Comparison of ENCODE assay signal across 22 mouse cellular contexts in the genomic region with DNA sequence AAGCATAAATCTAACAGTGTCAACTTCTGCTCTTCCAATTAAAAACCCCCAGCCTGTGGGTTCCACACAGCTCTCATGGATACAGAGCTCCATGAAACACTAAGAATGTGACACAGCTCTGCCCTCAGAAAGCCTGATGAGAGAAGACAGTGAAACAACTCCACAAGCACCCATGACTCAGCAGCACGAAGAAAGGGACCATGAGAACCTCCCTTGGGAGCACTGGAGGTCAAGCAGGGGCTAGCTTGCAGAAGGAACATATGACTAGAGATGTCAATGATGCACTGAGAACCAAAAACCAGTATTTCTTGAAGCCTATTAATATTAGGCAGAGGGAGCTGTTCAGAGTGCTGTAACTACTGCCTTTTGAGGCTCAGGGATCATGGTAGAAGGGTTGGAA. TPM values are rescaled to one million over a fixed set of nuclear protein-coding genes. Genes with fewer than 3 reads are reported as not detected.
A peak's percentile ranks its signal among the peaks of the same experiment; 100 is the strongest.
DNase-seq lines count a peak whose midpoint lies in the region; TF ChIP-seq lines count a peak whose summit lies in the region.
"Had no signal": no experiment of that assay in that cellular context is flagged by ENCODE, and none has a peak within 500 bp of the region (broad histone marks: within the 10 kb centered on the region; RNA-seq: fewer than 3 reads in every experiment).

No protein-coding gene starts in this region.

- intact Hi-C loops in heart, postnatal 25 days (cut with DNase I): no loop called here
- intact Hi-C loops in heart, postnatal 14 days (cut with DNase I): no loop called here

- H3K4me3 ChIP-seq in CH12.LX (replicated peaks in 1 of 3; ENCODE audit: low read depth in 2 of 3, low read length in 2 of 3, poor library complexity in 1 of 3): no peak overlapping the region
- H3K4me3 ChIP-seq: forebrain, embryonic 10.5 days; forebrain, embryonic 13.5 days; hindbrain, embryonic 10.5 days; hindbrain, embryonic 13.5 days; intestine, embryonic 15.5 days had no signal

- TF ChIP-seq CTCF in CH12.LX (conservative IDR thresholded peaks at IDR 0.05 in 1 of 2, IDR thresholded peaks at IDR 0.05 in 1 of 2; ENCODE audit: low read depth in 2 of 2, low read length in 2 of 2): no peak

- dilution Hi-C loops in CH12.LX (cut with MboI; ENCODE audit: extremely low pct_ligation_motif_present, extremely low pct_unique_long_range_greater_than_20kb, low sequenced_read_pairs): no loop called here

- H3K36me3 ChIP-seq in CH12.LX (replicated peaks in 1 of 2; ENCODE audit: control insufficient read depth in 1 of 2, insufficient read depth in 1 of 2, low read length in 1 of 2): no peaks in the 10 kb centered on the region
- H3K36me3 ChIP-seq: forebrain, embryonic 10.5 days; G1E; hindbrain, embryonic 10.5 days; hindbrain, embryonic 13.5 days; intestine, embryonic 15.5 days had no signal

- peaks cover 3% of the 10 kb centered on the region for H3K27me3 ChIP-seq in CH12.LX (replicated peaks)
- H3K27me3 ChIP-seq: forebrain, embryonic 13.5 days; hindbrain, embryonic 13.5 days; intestine, embryonic 15.5 days had no signal

- H3K27ac ChIP-seq in CH12.LX (ENCODE audit: insufficient read depth, low read depth): no peak overlapping the region
- H3K27ac ChIP-seq: forebrain, embryonic 10.5 days; forebrain, embryonic 13.5 days; hindbrain, embryonic 10.5 days; hindbrain, embryonic 13.5 days; intestine, embryonic 15.5 days had no signal

- no peaks in the 10 kb centered on the region for H3K79me2 ChIP-seq in CH12.LX (replicated peaks; ENCODE audit: control insufficient read depth, extremely low read depth, insufficient read depth, poor library complexity, severe bottlenecking)

- no peak overlapping the region for H3K9ac ChIP-seq in CH12.LX (ENCODE audit: insufficient read depth, low read depth)
- H3K9ac ChIP-seq: forebrain, embryonic 13.5 days; hindbrain, embryonic 13.5 days; intestine, embryonic 15.5 days had no signal

- no peak for TF ChIP-seq RAD21 in CH12.LX (IDR thresholded peaks at IDR 0.05; ENCODE audit: low read depth, low read length)

- H3K9me3 ChIP-seq in CH12.LX (replicated peaks; ENCODE audit: low read length): no peaks in the 10 kb centered on the region
- H3K9me3 ChIP-seq: forebrain, embryonic 10.5 days; forebrain, embryonic 13.5 days; hindbrain, embryonic 10.5 days; hindbrain, embryonic 13.5 days; intestine, embryonic 15.5 days had no signal

- peaks cover 0 to 4% of the 10 kb centered on the region in 2 experiments; a peak in 1 of 4 replicates for H3K4me1 ChIP-seq in CH12.LX (ENCODE audit: control insufficient read depth in 1 of 2, insufficient read depth in 2 of 2)
- H3K4me1 ChIP-seq: forebrain, embryonic 10.5 days; forebrain, embryonic 13.5 days; hindbrain, embryonic 10.5 days; hindbrain, embryonic 13.5 days; intestine, embryonic 15.5 days had no signal

- in situ Hi-C loops in CH12.LX (cut with MboI; ENCODE audit: low pct_ligation_motif_present, low pct_unique_long_range_greater_than_20kb, low sequenced_read_pairs): no loop called here

- no peak for TF ChIP-seq EP300 in CH12.LX (IDR thresholded peaks at IDR 0.05; ENCODE audit: low read length)

- no peak overlapping the region for H3K4me2 ChIP-seq in CH12.LX (ENCODE audit: insufficient read depth, low read depth, poor library complexity, severe bottlenecking)
- H3K4me2 ChIP-seq: forebrain, embryonic 13.5 days; hindbrain, embryonic 13.5 days; intestine, embryonic 15.5 days had no signal

- no peak for TF ChIP-seq POLR2A in CH12.LX (IDR thresholded peaks at IDR 0.05; ENCODE audit: low read depth, low read length)

- peak; percentile 7 for DNase-seq in heart, adult 8-10 months (ENCODE audit: low spot score)
- no peak for DNase-seq in heart, postnatal 25 days (ENCODE audit: low spot score)
- DNase-seq in 3T3-L1 (ENCODE audit: low read depth, low spot score): peak; percentile 45
- peak; percentile 16 for DNase-seq in CH12.LX (ENCODE audit: extremely low read depth)
- peak; percentile 4 to 12 for DNase-seq in heart, postnatal 14 days
- DNase-seq in adrenal gland, postnatal 36 days: no peak
- DNase-seq: adrenal gland, adult 8-10 months; adrenal gland, postnatal 25 days; cerebellum, adult 18-20 months; cerebellum, adult 9-10 months; cerebellum, postnatal 14 days; gastrocnemius, postnatal 10 days; gastrocnemius, postnatal 36 days; kidney, adult 11 months; kidney, adult 8-10 months had no signal

TF ChIP-seq in CH12.LX, 34 proteins besides CTCF, POLR2A, EP300 and RAD21:
- TF ChIP-seq ZKSCAN1 (IDR thresholded peaks at IDR 0.05; ENCODE audit: borderline replicate concordance, low read depth, low read length) (no peak), ZNF384 (IDR thresholded peaks at IDR 0.05; ENCODE audit: low read depth, low read length) (no peak), MYC (IDR thresholded peaks at IDR 0.05; ENCODE audit: low read depth, low read length) (no peak), ZMIZ1 (IDR thresholded peaks at IDR 0.05; ENCODE audit: low read depth, low read length) (no peak), NELFE (IDR thresholded peaks at IDR 0.05; ENCODE audit: low read depth, low read length) (no peak), PAX5 (IDR thresholded peaks at IDR 0.05; ENCODE audit: low read length) (no peak), MAZ (IDR thresholded peaks at IDR 0.05; ENCODE audit: low read depth, low read length) (no peak), JUND (conservative IDR thresholded peaks at IDR 0.05; ENCODE audit: low read depth, low read length) (no peak), MAX (IDR thresholded peaks at IDR 0.05; ENCODE audit: low read length) (no peak), MXI1 (IDR thresholded peaks at IDR 0.05; ENCODE audit: low read depth, low read length) (no peak), MEF2A (IDR thresholded peaks at IDR 0.05; ENCODE audit: borderline replicate concordance, low read depth, low read length) (no peak), USF1 (IDR thresholded peaks at IDR 0.05; ENCODE audit: low read depth, low read length) (no peak), POLR2AphosphoS2 (IDR thresholded peaks at IDR 0.05; ENCODE audit: low read depth, low read length) (no peak), ETS1 (conservative IDR thresholded peaks at IDR 0.05; ENCODE audit: low read depth, low read length) (no peak), MAFK (IDR thresholded peaks at IDR 0.05; ENCODE audit: insufficient replicate concordance, low read length) (no peak)

RNA-seq across cellular contexts. Expression of gene Fam78b, which starts 59.0 kb away (rescaled TPM):
- 1 to 10 TPM; 2.3 to 3.8 (median 3.1) TPM for total RNA-seq in heart, adult 8-10 months (2022)
- 1 to 10 TPM; 2.8 to 4.1 TPM for total RNA-seq in heart, postnatal 25 days (2021)
- total RNA-seq in CH12.LX (2012; rRNA removed) (not detected in 2 replicates), CH12.LX (2014; rRNA removed) (not detected in 2 replicates)
- polyA plus RNA-seq in CH12.LX (2012; ENCODE audit: insufficient read length, low read depth): not detected in 2 replicates
- total RNA-seq in heart, postnatal 14 days (2021): 1 to 10 TPM; 4.5 to 5.4 TPM
- 10 to 100 TPM in 1 of 2 experiments, 1 to 10 TPM in 1; 5.8 to 14.1 TPM for total RNA-seq in adrenal gland, postnatal 36 days (2021)
- polyA plus RNA-seq: activated CD4-positive, CD25-positive, alpha-beta regulatory T cell, adult 4 months; G1E had no signal

Comparison
In these comparisons a context has a peak if more than half of its experiments do, and no peak if none do; other contexts are left out.
1. DNase-seq: peak in heart, adult 8-10 months (single experiment), 3T3-L1 (single experiment), CH12.LX (single experiment) and heart, postnatal 14 days (2 of 2); none in heart, postnatal 25 days (single experiment) and adrenal gland, postnatal 36 days (0 of 2).